In genomic region chr12:86379672-86380213, GRCm38 (mm10) we compare ENCODE assay signal across 11 mouse cellular contexts. TPM values are rescaled to one million over a fixed set of nuclear protein-coding genes. Genes with fewer than 3 reads are reported as not detected.
DNase-seq lines count a peak whose midpoint lies in the region; ATAC-seq and TF ChIP-seq lines count a peak whose summit lies in the region.
"Had no signal": no experiment of that assay in that cellular context is flagged by ENCODE, and none has a peak within 500 bp of the region (broad histone marks: within the 10 kb centered on the region; RNA-seq: fewer than 3 reads in every experiment).

No protein-coding gene starts in this region.

- no peak for TF ChIP-seq CTCF in thymus, adult 2 months (IDR thresholded peaks at IDR 0.05; ENCODE audit: borderline replicate concordance, control insufficient read depth, extremely low read depth, insufficient read depth, low read length, poor library complexity)

- H3K36me3 ChIP-seq in embryonic facial prominence, embryonic 10.5 days (replicated peaks): no peaks in the 10 kb centered on the region
- no peaks in the 10 kb centered on the region for H3K36me3 ChIP-seq in hindbrain, embryonic 12.5 days
- no peaks in the 10 kb centered on the region for H3K36me3 ChIP-seq in midbrain, embryonic 14.5 days (ENCODE audit: control insufficient read depth, insufficient read depth, low read length)
- no peaks in the 10 kb centered on the region for H3K36me3 ChIP-seq in thymus, adult 2 months (ENCODE audit: control insufficient read depth, insufficient read depth, low read length)
- H3K36me3 ChIP-seq: embryonic facial prominence, embryonic 12.5 days; heart, embryonic 15.5 days had no signal

- peaks cover 74% of the 10 kb centered on the region for H3K27me3 ChIP-seq in embryonic facial prominence, embryonic 10.5 days (replicated peaks; ENCODE audit: low read depth, poor library complexity, severe bottlenecking)
- H3K27me3 ChIP-seq in hindbrain, embryonic 12.5 days: peaks cover 34% of the 10 kb centered on the region
- H3K27me3 ChIP-seq in midbrain, embryonic 14.5 days (ENCODE audit: control insufficient read depth, insufficient read depth, low read length): no peaks in the 10 kb centered on the region
- no peaks in the 10 kb centered on the region for H3K27me3 ChIP-seq in thymus, adult 2 months (ENCODE audit: control insufficient read depth, insufficient read depth, low read length)

- peaks cover 18% of the 10 kb centered on the region for H3K4me1 ChIP-seq in embryonic facial prominence, embryonic 10.5 days
- peaks cover 38% of the 10 kb centered on the region for H3K4me1 ChIP-seq in hindbrain, embryonic 12.5 days
- H3K4me1 ChIP-seq in midbrain, embryonic 14.5 days (ENCODE audit: control insufficient read depth, insufficient read depth, low read length): peaks cover 21% of the 10 kb centered on the region
- H3K4me1 ChIP-seq in thymus, adult 2 months (replicated peaks; ENCODE audit: control insufficient read depth, insufficient read depth, low read length): no peaks in the 10 kb centered on the region
- H3K4me1 ChIP-seq: embryonic facial prominence, embryonic 12.5 days; heart, embryonic 15.5 days had no signal

- no peak overlapping the region for H3K9ac ChIP-seq in hindbrain, embryonic 12.5 days
- H3K9ac ChIP-seq in midbrain, embryonic 14.5 days (replicated peaks; ENCODE audit: low read length): peak overlapping the region; percentile 20; the same call in 1 of the 2 replicates
- H3K9ac ChIP-seq: embryonic facial prominence, embryonic 12.5 days; heart, embryonic 15.5 days had no signal

- H3K27ac ChIP-seq in embryonic facial prominence, embryonic 10.5 days (replicated peaks): no peak overlapping the region
- peak overlapping the region; percentile 71 for H3K27ac ChIP-seq in hindbrain, embryonic 12.5 days
- peak overlapping the region; percentile 63 for H3K27ac ChIP-seq in midbrain, embryonic 14.5 days (replicated peaks; ENCODE audit: low read depth, low read length)
- no peak overlapping the region for H3K27ac ChIP-seq in thymus, adult 2 months (ENCODE audit: control insufficient read depth, insufficient read depth, low read length)
- H3K27ac ChIP-seq: embryonic facial prominence, embryonic 12.5 days; heart, embryonic 15.5 days had no signal

- peak; percentile 77 for ATAC-seq in hindbrain, embryonic 12.5 days (ENCODE audit: low FRiP score)
- peak; percentile 75; the same call in 1 of the 2 replicates for ATAC-seq in midbrain, embryonic 14.5 days (ENCODE audit: low FRiP score, low TSS enrichment)

- H3K4me2 ChIP-seq in hindbrain, embryonic 12.5 days (replicated peaks): peak overlapping the region; percentile 34
- H3K4me2 ChIP-seq in midbrain, embryonic 14.5 days (ENCODE audit: low read length): peak overlapping the region; percentile 37
- H3K4me2 ChIP-seq: embryonic facial prominence, embryonic 12.5 days; heart, embryonic 15.5 days had no signal

- no peaks in the 10 kb centered on the region for H3K9me3 ChIP-seq in embryonic facial prominence, embryonic 10.5 days
- H3K9me3 ChIP-seq in hindbrain, embryonic 12.5 days (replicated peaks): no peaks in the 10 kb centered on the region
- H3K9me3 ChIP-seq in midbrain, embryonic 14.5 days (ENCODE audit: control insufficient read depth, low read length): no peaks in the 10 kb centered on the region
- H3K9me3 ChIP-seq: embryonic facial prominence, embryonic 12.5 days; heart, embryonic 15.5 days had no signal

- peak overlapping the region; percentile 28 for H3K4me3 ChIP-seq in embryonic facial prominence, embryonic 10.5 days
- no peak overlapping the region for H3K4me3 ChIP-seq in hindbrain, embryonic 12.5 days
- no peak overlapping the region for H3K4me3 ChIP-seq in midbrain, embryonic 14.5 days (replicated peaks; ENCODE audit: low read depth, low read length)
- H3K4me3 ChIP-seq in thymus, adult 2 months (ENCODE audit: control insufficient read depth, insufficient read depth, low read length): no peak overlapping the region
- H3K4me3 ChIP-seq: embryonic facial prominence, embryonic 12.5 days; heart, embryonic 15.5 days had no signal

- DNase-seq in cerebellum, postnatal 10 days: peak; percentile 78 to 80
- no peak for DNase-seq in cerebellum, adult 8-10 months
- peak; percentile 16 for DNase-seq in embryonic facial prominence, embryonic 10.5 days (ENCODE audit: low spot score)
- peak; percentile 75 for DNase-seq in midbrain, embryonic 14.5 days
- DNase-seq in thymus, adult 2 months: no peak
- DNase-seq in urinary bladder, postnatal 4 days (ENCODE audit: low spot score in 2 of 2): no peak
- DNase-seq in gastrocnemius, postnatal 4 days (ENCODE audit: low spot score in 2 of 2): no peak
- DNase-seq: adrenal gland, postnatal 25 days had no signal

- TF ChIP-seq POLR2A in thymus, adult 2 months (IDR thresholded peaks at IDR 0.05; ENCODE audit: control insufficient read depth, extremely low read depth, insufficient read depth, low read length, poor library complexity): no peak

- WGBS in embryonic facial prominence, embryonic 10.5 days: 12% methylated on average over 15 of the region's 15 CpGs
- 13% methylated on average over 15 of the region's 15 CpGs for WGBS in hindbrain, embryonic 12.5 days
- 7% methylated on average over 15 of the region's 15 CpGs for WGBS in midbrain, embryonic 14.5 days
- 34% methylated on average over 15 of the region's 15 CpGs for WGBS in thymus, adult 2 months

RNA-seq across cellular contexts. Expression of gene Esrrb, which starts 18.8 kb away (rescaled TPM):
- 0.13 and 0.20 TPM in 2 replicates for polyA plus RNA-seq in embryonic facial prominence, embryonic 10.5 days (2016; fragmentation: Nextera tagmentation; extraction: Ambion mirVana)
- 1.7 and 3.2 TPM in 2 replicates for polyA plus RNA-seq in hindbrain, embryonic 12.5 days (2016; fragmentation: Nextera tagmentation; extraction: Ambion mirVana)
- polyA plus RNA-seq in midbrain, embryonic 14.5 days (2014; fragmentation: Nextera tagmentation; extraction: Ambion mirVana): 7.3 and 9.8 TPM in 2 replicates
- 0.24 and 0.55 TPM in 2 replicates for polyA plus RNA-seq in thymus, adult 2 months (2012; rRNA removed)
- total RNA-seq in gastrocnemius, postnatal 4 days (2021): 1 to 10 TPM; 2.5 to 3.4 TPM

Comparison
In these comparisons a context has a peak if more than half of its experiments do, and no peak if none do; other contexts are left out.
1. DNase-seq: peak in cerebellum, postnatal 10 days (2 of 2), embryonic facial prominence, embryonic 10.5 days (single experiment) and midbrain, embryonic 14.5 days (single experiment); none in cerebellum, adult 8-10 months (single experiment), thymus, adult 2 months (single experiment), urinary bladder, postnatal 4 days (0 of 2) and gastrocnemius, postnatal 4 days (0 of 2).
2. H3K27ac ChIP-seq: peak in hindbrain, embryonic 12.5 days (single experiment) and midbrain, embryonic 14.5 days (single experiment); none in embryonic facial prominence, embryonic 10.5 days (single experiment) and thymus, adult 2 months (single experiment).